Mouse (Mus musculus) neutrophil, adult 65 days (primary cell): Measurements from ENCODE around the gene Slc27a4. TPM values are rescaled to one million over a fixed set of nuclear protein-coding genes. Genes with fewer than 3 reads are reported as not detected.

Experiments
- total RNA-seq: library from RNA; stranded (reverse); gene quantifications from 2 replicates; pipeline ENCODE4 v1.2.4, GENCODE M21; 2023

The Slc27a4 gene
- total RNA-seq = 172 and 238 TPM in 2 replicates

DNA sequence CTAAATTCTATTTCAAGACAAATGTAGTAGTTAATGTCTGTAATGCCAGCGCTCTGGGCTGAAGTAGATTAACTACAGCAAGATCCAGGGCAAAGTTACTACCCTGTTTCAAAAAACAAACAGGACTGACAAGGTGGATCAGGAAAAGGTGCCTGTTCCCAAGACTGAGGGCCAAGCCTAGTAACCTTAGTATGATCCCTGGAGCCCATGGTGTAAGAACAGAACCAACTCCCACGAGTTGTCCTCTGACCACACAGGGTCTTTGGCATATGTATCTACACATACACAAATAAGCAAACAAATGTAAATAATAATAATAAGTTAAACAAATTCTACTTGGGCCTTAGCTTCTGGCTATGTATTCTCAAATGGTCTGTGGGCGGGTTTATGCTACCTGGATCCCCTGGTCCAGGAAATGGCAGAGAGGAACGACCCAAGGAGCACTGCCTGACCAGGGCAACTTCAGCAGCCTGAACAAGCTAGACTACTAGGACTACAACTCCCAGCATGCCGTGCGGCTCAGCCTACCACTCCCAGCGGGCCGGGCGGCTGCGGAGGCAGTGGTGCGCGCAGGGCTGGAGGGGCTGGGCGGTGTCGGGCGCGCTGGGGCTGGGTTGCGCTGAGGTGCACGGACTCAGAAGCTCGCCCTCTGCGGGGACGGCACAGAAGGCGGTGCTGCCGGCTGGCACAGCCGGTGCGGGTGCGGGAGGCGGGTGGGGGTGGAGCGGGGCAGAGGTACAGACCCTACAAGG, at the start of gene Slc27a4:
Gene Slc27a4, plus strand, starts transcription at position 560 of the 752 bp plus-strand sequence.

GRCm38 (mm10) chr2:29787104-29787917, 15.1 kb upstream of the Slc27a4 start, which contains the start of gene Coq4:
Gene Coq4 (plus strand): TSS chr2:29787493.

DNA sequence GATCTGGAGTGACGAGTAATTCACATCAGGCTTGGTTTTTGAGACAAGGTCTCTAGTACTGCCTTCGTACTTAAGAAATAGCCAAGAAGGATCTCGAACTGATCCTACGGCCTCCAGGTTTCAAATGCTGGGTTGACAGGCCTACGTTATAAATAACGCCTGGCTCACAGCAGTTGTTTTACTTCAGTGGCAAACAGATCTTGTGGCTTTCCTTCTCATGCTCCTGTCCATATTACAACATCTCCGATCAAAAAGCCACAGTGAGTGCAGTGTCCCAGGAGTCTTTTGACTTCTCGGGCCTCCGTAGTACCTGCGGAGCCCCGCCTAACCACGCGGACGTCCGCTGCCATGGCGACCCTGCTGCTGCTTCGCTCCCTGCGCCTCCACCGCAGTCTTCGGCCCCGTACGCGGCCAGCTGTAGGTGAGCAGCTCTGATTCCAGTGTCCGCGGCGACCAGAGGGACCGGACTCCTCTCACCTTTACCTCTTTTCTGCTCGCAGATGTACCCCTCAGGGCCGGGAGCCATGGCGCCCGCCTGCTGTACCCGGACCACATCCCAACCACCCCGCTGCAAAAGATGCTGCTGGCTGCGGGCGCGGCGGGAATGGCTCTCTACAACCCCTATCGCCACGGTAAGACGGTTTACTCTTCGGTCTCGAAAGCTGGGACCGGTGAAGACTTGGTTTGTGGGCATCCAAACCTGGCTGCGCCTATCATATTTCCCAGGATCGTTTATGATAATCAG, 14.3 kb upstream of the Slc27a4 start, which contains the start of gene Trub2:
Gene Trub2, minus strand, starts transcription at position 566 of the 745 bp plus-strand sequence.

DNA sequence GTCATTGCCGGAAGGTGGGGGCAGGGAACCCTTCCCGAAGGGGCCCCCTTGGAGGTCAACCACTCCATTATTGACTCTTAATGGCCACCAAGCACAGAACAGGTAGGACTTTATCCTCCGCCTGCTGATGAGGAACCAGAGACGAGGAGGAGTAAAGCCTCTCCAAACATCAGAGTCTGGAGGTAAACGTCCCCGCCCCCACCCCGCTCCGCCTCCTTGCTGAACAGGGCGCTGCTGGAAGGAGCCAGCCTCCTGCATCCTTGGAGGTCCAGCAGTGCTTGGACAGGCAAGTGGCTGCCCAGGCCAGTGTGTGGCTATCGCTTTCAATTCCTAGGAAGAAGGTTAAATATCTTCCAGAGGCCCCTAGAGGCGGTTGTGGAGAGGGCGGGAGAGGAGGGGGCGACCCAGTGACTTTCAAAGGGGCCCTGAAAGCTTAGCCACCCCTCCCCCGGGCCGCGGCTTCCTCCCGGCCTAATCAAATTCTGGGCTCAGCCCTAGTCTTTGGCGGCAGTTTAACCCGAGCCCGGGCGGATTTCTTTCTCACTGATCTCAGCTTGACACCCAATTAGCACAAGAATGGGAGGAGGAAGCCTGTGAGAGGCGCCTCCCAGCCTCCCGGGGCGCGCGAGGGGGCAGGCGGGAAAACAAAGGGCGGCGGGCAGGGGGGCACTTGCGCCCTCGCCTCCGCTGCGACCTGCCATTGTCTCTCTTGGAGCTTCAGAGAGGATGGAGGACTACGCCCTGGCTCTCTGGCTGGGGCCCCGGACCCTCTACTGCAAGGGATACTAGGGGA, 17.8 kb downstream of the Slc27a4 start, which contains the start of gene Urm1:
Gene Urm1, plus strand, starts transcription at position 51 of the 793 bp plus-strand sequence.

Other genes with a start within 250 kb of the Slc27a4 start
- gene Rapgef1, start 182.9 kb upstream of the Slc27a4 start, total RNA-seq = 45.7 and 72.1 TPM in 2 replicates
- gene Gm13420, start 50.9 kb upstream of the Slc27a4 start, total RNA-seq = not detected in 2 replicates
- 1.1 TPM in 1 of 2 replicates, not detected in the other for gene Gm13547, start 43.3 kb upstream of the Slc27a4 start, total RNA-seq
- 16.8 and 35.4 TPM in 2 replicates for gene Coq4, start 15.1 kb upstream of the Slc27a4 start, total RNA-seq
- gene Trub2, start 14.1 kb upstream of the Slc27a4 start, total RNA-seq = 59.7 and 78.9 TPM in 2 replicates
- gene Urm1, start 17.4 kb downstream of the Slc27a4 start, total RNA-seq = 28.1 and 34.0 TPM in 2 replicates
- 3.8 and 4.0 TPM in 2 replicates for gene Cercam, start 66.5 kb downstream of the Slc27a4 start, total RNA-seq
- gene Odf2, start 86.6 kb downstream of the Slc27a4 start, total RNA-seq = 88.1 and 137 TPM in 2 replicates
- gene Gle1, start 132.8 kb downstream of the Slc27a4 start, total RNA-seq = 43.2 and 46.6 TPM in 2 replicates
- 193 and 270 TPM in 2 replicates for gene Sptan1, start 162.9 kb downstream of the Slc27a4 start, total RNA-seq
- gene Wdr34, start 246.2 kb downstream of the Slc27a4 start, total RNA-seq = 1.5 and 1.6 TPM in 2 replicates